Mouse (Mus musculus) stomach, embryonic 16.5 days (tissue): ENCODE measurements at regions not wholly inside any gene's neighbourhood (a gene's known extent, or its start where the extent isn't known, plus 50 kb on each side); places are given as distances from the start of the nearest gene placed in this dataset.

Source experiments
- ATAC-seq: fragments of 200-750 bp; cut with Nextera tagmentation; 2 replicates; pipeline ENCODE4 v1.8.0; 2017; ENCODE audit warnings: moderate number of reproducible peaks, moderate TSS enrichment; ENCODE audit not compliant: insufficient read depth, low FRiP score
- H3K27ac ChIP-seq: fragments of 300-500 bp; sonication (generic); 2 replicates; pipeline ENCODE4 v1.5.1; 2014; ENCODE audit warnings: low read length
- H3K27me3 ChIP-seq: fragments of 300-500 bp; sonication (generic); 2 replicates; pipeline ENCODE4 v1.6.1; 2014; ENCODE audit warnings: low read length, control low read depth, mixed read lengths; ENCODE audit not compliant: control insufficient read depth, insufficient read depth
- H3K36me3 ChIP-seq: fragments of 300-500 bp; sonication (generic); 2 replicates; pipeline ENCODE4 v1.6.1; 2014; ENCODE audit warnings: low read length; ENCODE audit not compliant: control insufficient read depth, insufficient read depth
- H3K4me1 ChIP-seq: fragments of 300-500 bp; sonication (generic); 2 replicates; pipeline ENCODE4 v1.6.1; 2014; ENCODE audit warnings: low read length, control low read depth, mixed read lengths; ENCODE audit not compliant: control insufficient read depth, insufficient read depth
- H3K4me2 ChIP-seq: fragments of 300-500 bp; sonication (generic); 2 replicates; pipeline ENCODE4 v1.6.1; 2014; ENCODE audit warnings: low read depth, low read length, mixed read lengths
- H3K4me3 ChIP-seq: fragments of 300-500 bp; sonication (generic); replicated peaks from 2 replicates; pipeline ENCODE4 v1.5.1; 2014; ENCODE audit warnings: mild to moderate bottlenecking, low read length
- H3K9ac ChIP-seq: fragments of 300-500 bp; sonication (generic); 2 replicates; pipeline ENCODE4 v1.6.1; 2014; ENCODE audit warnings: low read length
- H3K9me3 ChIP-seq: fragments of 300-500 bp; sonication (generic); replicated peaks from 2 replicates; pipeline ENCODE4 v1.6.1; 2016; ENCODE audit warnings: low read length, control low read depth; ENCODE audit not compliant: control insufficient read depth
- WGBS: fragments of 180-500 bp; shearing (Covaris S2); extraction: QIAGEN DNeasy Blood & Tissue Kit; methylation state at CpG from one replicate; pipeline ENCODE4 v1.1.7; 2014; 5-methylcytosine and 5-hydroxymethylcytosine counted together

DNA sequence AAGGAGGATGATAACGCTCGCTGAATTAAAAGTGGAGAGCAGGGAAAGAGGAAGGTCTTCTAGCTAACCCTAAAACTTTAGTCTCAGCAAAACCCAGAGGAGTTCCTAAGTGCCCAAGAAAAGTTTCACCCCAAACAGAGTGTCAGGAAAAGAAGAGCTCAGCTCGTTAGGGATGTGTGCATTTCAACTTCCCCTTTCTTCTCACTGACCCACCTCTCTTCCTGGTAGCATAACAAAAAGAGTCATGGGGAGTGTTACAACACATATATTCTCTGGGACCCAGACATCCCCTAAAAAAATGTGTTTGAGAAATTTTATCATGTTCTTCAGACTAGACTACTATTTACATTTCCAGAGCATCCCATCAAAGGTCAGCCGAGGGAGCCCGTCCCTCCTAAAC is 432.6 kb downstream of the Mctp2 start:
- Histone ChIP-seq H3K27me3 (no peaks in the 10 kb centered on the region), H3K4me3 (no peak overlapping the region), H3K27ac (no peak overlapping the region), H3K4me1 (no peaks in the 10 kb centered on the region), H3K4me2 (no peak overlapping the region), H3K9ac (no peak overlapping the region), H3K36me3 (no peaks in the 10 kb centered on the region), H3K9me3 (no peaks in the 10 kb centered on the region)
- ATAC-seq, result no peak
- 75% methylated on average over 5 of the region's 5 CpGs for WGBS

DNA sequence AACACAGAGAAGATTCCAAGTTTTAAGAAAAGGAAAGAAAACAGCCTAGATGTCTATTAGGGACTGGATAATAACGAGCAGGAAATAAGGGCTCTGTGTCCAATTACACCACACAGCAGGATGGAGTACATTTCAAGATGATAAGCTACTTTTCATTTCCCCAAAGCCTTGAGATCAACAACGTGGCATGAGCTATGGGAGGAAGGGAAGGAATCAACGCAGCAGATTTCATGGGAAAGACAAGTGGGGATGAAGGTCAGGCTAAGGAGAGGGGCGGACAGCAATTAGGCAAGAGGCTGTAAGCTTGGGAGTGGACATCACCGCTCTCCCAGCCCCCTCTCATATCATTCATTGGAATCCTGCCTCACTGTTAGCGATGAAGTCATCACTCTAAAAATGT is 433.5 kb downstream of the Mctp2 start:
- Histone ChIP-seq H3K4me1 (no peaks in the 10 kb centered on the region), H3K27me3 (no peaks in the 10 kb centered on the region), H3K4me2 (no peak overlapping the region), H3K9ac (no peak overlapping the region), H3K36me3 (no peaks in the 10 kb centered on the region), H3K4me3 (no peak overlapping the region), H3K9me3 (no peaks in the 10 kb centered on the region), H3K27ac (no peak overlapping the region)
- no peak for ATAC-seq
- WGBS, result 57% methylated on average over 6 of the region's 6 CpGs

DNA sequence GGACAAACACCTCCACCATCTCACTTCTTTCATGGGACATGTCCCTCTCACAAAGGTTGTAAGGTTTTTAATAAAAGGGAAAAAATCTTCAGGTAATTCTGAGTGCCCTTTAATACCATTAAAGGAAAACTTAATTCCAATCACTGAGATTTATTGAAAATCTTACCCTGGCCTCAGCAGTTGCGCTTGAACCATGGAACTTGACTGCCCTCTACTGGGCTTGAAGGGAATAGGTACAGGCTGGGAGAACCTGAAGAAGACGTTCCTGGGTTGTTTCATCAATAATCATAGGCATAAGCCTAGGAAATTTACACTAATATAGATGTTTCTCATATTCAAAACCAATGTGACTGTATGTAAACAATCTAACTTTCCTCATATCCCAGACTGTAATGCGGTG is 439.3 kb downstream of the Mctp2 start:
- no peak overlapping the region for H3K27ac ChIP-seq
- 16% methylated on average over 3 of the region's 3 CpGs for WGBS
- no peaks in the 10 kb centered on the region for H3K9me3 ChIP-seq
- no peak for ATAC-seq
- H3K4me2 ChIP-seq, result no peak overlapping the region
- H3K4me1 ChIP-seq, result peaks cover 3% of the 10 kb centered on the region; the same call in 1 of the 2 replicates
- H3K36me3 ChIP-seq, result no peaks in the 10 kb centered on the region
- no peak overlapping the region for H3K4me3 ChIP-seq
- H3K27me3 ChIP-seq, result no peaks in the 10 kb centered on the region
- H3K9ac ChIP-seq, result no peak overlapping the region

DNA sequence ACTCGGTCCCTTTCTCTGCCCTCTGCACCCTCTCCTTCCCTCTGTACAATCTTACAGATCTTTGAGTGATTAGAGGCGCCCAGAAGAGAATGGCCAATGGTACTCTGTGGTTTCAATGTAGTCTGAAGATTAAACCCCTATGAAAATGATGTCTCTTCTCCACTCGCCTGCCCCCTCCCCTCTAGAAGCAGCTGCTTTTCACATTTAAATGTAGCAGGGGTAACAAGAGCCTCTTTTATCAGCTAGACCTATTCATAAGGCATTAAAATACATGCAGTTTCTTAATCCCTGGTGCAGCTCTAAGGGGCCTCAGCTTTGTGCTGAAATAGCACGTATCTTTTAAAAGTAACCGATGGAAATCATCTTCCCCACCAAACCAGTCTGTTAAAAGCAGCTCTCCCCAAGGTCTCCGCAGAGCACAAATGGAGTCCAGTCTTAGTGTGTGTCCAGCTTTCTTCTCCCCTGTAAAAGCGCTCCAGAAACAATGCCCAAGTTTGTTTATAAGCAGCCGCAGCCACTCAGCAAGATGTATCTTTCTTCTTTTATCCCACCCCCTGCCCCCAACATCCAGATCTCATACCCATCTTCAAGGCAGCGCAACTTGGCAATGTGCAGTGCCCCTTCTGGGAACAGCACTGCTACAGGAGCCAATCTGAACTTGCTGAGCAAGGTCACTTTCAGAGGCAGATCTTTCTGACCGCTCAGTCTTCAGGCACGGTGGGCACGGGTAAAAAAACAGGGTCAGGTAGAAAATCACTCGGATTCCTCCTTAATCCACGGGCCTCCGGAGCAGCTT is 440.8 kb downstream of the Mctp2 start:
- no peak for ATAC-seq
- no peak overlapping the region for H3K27ac ChIP-seq
- H3K4me1 ChIP-seq, result peaks cover 3% of the 10 kb centered on the region; the same call in 1 of the 2 replicates
- no peaks in the 10 kb centered on the region for H3K36me3 ChIP-seq
- H3K9me3 ChIP-seq, result no peaks in the 10 kb centered on the region
- no peak overlapping the region for H3K4me2 ChIP-seq
- no peak overlapping the region for H3K4me3 ChIP-seq
- H3K9ac ChIP-seq, result peak overlapping the region; percentile 54
- 37% methylated on average over 15 of the region's 15 CpGs for WGBS
- no peaks in the 10 kb centered on the region for H3K27me3 ChIP-seq

DNA sequence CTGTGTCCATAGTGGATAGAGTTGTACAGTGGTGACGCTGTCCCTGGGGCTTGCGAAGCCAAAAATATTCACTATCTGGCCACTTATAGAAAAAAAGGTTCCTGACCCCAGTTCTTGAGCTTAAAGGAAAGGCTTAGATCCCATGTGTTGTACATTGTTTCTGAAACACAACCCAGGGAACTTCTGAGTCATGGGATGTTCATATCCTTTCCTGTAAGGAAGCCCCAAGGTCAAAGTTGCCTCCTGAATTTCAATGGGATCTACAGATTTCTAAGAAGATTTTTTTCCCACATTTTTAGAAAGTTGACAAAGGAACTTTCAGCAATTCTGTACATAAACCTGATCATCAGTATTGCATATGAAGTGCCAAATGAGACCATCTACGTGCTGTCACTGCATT is 453.5 kb downstream of the Mctp2 start:
- no peak for ATAC-seq
- H3K9ac ChIP-seq, result no peak overlapping the region
- no peaks in the 10 kb centered on the region for H3K4me1 ChIP-seq
- no peak overlapping the region for H3K4me2 ChIP-seq
- H3K9me3 ChIP-seq, result no peaks in the 10 kb centered on the region
- H3K27ac ChIP-seq, result no peak overlapping the region
- no peak overlapping the region for H3K4me3 ChIP-seq
- 83% methylated on average over 3 of the region's 3 CpGs for WGBS
- no peaks in the 10 kb centered on the region for H3K27me3 ChIP-seq
- no peaks in the 10 kb centered on the region for H3K36me3 ChIP-seq

DNA sequence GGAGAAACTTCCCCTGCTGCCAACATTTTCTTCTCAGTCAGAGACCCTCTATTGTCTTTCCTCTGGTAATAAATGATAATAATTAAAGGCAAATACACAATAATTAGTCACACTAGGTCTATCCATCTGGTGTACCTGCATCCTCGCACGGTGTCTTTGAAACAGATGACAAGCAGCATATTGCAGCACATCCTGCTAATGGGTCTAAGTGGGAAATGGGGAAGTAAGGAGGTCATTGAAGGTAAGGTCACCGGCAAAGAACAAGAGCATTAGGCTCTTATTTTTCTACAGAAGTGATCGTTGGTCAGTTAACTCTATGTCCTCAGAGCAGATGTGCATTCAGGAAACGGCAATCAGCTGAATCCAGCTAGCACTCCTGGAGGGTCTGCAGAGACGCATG is 457.2 kb downstream of the Mctp2 start:
- 85% methylated on average over 6 of the region's 6 CpGs for WGBS
- H3K27ac ChIP-seq, result no peak overlapping the region
- H3K9me3 ChIP-seq, result no peaks in the 10 kb centered on the region
- no peaks in the 10 kb centered on the region for H3K36me3 ChIP-seq
- no peak overlapping the region for H3K4me2 ChIP-seq
- no peaks in the 10 kb centered on the region for H3K27me3 ChIP-seq
- H3K4me3 ChIP-seq, result no peak overlapping the region
- H3K9ac ChIP-seq, result no peak overlapping the region
- H3K4me1 ChIP-seq, result no peaks in the 10 kb centered on the region
- ATAC-seq, result no peak

DNA sequence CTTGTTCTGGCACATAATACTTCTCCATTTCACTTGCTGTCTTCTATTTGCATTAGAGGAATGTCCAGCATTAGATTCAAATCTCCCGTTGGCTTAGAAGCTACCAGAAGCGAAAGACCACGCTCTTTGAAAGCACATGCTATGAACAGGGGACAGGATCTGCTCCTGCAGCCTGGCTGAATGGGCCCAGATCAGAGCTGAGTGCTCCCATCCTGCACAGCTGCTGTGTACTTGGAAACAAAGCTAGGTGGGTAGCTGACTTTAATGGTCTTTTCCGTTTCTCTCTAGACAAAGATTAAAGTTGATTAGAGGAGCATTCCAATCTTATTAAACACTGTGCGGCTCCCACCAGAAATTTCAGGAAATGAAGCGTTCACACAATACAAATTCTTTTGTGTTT is 468.6 kb downstream of the Mctp2 start:
- H3K27me3 ChIP-seq, result no peaks in the 10 kb centered on the region
- no peak overlapping the region for H3K9ac ChIP-seq
- ATAC-seq, result no peak
- H3K4me3 ChIP-seq, result no peak overlapping the region
- H3K27ac ChIP-seq, result no peak overlapping the region
- no peaks in the 10 kb centered on the region for H3K9me3 ChIP-seq
- H3K4me1 ChIP-seq, result no peaks in the 10 kb centered on the region
- 64% methylated on average over 6 of the region's 6 CpGs for WGBS
- no peaks in the 10 kb centered on the region for H3K36me3 ChIP-seq
- H3K4me2 ChIP-seq, result no peak overlapping the region

DNA sequence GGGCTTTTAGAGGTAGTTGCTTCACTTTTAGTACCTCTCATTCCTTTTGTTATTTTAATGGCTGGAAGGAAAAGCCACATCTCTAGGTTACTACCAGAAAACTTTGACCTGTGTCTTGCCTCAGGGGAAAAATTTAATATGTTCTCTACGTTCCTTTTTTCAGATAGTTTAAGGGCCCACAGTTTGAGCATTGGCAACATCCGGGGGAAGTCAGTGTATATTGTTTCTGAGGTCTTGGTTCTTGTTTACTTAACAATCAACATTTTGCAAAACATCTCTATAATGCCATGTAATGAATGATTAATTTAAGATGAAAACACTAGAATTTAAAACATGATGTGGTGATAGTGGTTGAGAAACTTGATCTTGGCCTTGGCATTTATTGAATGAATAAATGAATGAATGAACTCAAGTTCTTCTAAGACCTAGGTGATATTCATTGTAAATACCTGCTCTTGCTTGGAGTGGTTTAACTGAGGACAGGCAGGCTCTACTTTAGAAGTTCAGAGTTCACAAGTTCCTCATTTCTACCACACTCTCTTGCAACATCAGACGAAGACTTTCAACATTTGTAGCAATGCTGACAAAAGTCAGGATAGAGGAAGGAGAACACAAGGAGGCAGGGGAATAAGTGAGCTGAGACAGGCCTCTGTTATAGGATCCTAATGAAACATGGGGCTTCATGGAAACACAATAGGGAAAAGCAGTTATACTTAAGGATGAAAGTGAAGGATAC is 474.4 kb downstream of the Mctp2 start:
- Histone ChIP-seq H3K4me3 (no peak overlapping the region), H3K27ac (no peak overlapping the region), H3K9ac (no peak overlapping the region), H3K36me3 (no peaks in the 10 kb centered on the region), H3K4me2 (no peak overlapping the region), H3K4me1 (no peaks in the 10 kb centered on the region), H3K9me3 (no peaks in the 10 kb centered on the region), H3K27me3 (no peaks in the 10 kb centered on the region)
- no peak for ATAC-seq
- WGBS, result 79% methylated on average over 3 of the region's 3 CpGs

DNA sequence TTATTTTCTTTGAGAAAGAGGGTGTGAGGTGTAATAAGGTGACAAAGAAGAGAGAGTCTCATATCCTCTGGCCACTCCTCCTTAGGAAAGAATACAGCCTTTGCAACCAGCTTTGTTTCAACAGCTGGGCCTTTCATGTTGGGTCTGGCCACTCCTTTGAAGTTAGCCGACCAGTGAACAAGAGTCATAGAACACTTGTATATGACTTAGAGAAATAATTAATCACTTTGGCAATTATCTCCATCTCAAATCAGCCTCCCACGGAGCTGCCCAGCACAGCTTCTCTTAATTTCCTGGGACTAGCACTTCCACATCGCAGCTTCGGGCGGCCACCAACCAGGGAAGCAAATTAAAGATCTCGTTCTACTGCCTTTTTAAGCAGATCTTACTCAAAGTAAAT is 476.8 kb downstream of the Mctp2 start:
- H3K4me1 ChIP-seq, result no peaks in the 10 kb centered on the region
- H3K9me3 ChIP-seq, result no peaks in the 10 kb centered on the region
- H3K9ac ChIP-seq, result no peak overlapping the region
- ATAC-seq, result no peak
- H3K27ac ChIP-seq, result no peak overlapping the region
- no peaks in the 10 kb centered on the region for H3K36me3 ChIP-seq
- no peaks in the 10 kb centered on the region for H3K27me3 ChIP-seq
- no peak overlapping the region for H3K4me2 ChIP-seq
- 59% methylated on average over 6 of the region's 6 CpGs for WGBS
- no peak overlapping the region for H3K4me3 ChIP-seq
